12 mouse cellular contexts compared by ENCODE assay signal in the genomic region with DNA sequence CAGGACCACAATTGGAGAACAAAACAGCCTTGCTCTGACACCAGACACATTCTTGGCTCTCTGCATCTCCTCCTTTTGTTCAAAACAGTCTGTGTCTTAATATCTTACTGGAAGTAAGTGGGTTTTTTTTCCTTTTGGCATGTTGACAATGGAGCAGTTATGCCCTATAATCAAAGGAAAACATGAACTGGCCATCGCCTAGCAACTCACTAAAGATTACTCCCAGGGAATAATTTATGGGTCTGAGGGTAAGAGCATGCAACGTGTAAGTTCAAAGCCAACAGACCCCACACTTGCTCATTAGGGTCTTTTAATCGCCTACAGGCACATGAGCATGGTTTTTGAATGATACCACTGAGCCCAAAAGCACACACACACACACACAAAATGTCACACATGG.
DNase-seq lines count a peak whose midpoint lies in the region; ATAC-seq and TF ChIP-seq lines count a peak whose summit lies in the region.
"Had no signal": no experiment of that assay in that cellular context is flagged by ENCODE, and none has a peak within 500 bp of the region (broad histone marks: within the 10 kb centered on the region; RNA-seq: fewer than 3 reads in every experiment).

No protein-coding gene starts in this region.

- no peak overlapping the region for H3K9ac ChIP-seq in hindbrain, postnatal 0 days (replicated peaks; ENCODE audit: low read length)
- no peak overlapping the region for H3K9ac ChIP-seq in hindbrain, embryonic 13.5 days
- no peak overlapping the region for H3K9ac ChIP-seq in neural tube, embryonic 13.5 days
- H3K9ac ChIP-seq in forebrain, embryonic 16.5 days (replicated peaks; ENCODE audit: low read depth, low read length) = no peak overlapping the region
- H3K9ac ChIP-seq: liver, embryonic 14.5 days had no signal

- 25% methylated on average over 3 of the region's 3 CpGs for WGBS in hindbrain, postnatal 0 days
- 32% methylated on average over 3 of the region's 3 CpGs for WGBS in hindbrain, embryonic 13.5 days
- WGBS in neural tube, embryonic 13.5 days = 8% methylated on average over 3 of the region's 3 CpGs
- 6% methylated on average over 3 of the region's 3 CpGs for WGBS in forebrain, embryonic 16.5 days

- no peak overlapping the region for H3K4me2 ChIP-seq in hindbrain, postnatal 0 days (ENCODE audit: low read depth, low read length)
- no peak overlapping the region for H3K4me2 ChIP-seq in hindbrain, embryonic 13.5 days
- H3K4me2 ChIP-seq in neural tube, embryonic 13.5 days = no peak overlapping the region
- H3K4me2 ChIP-seq in forebrain, embryonic 16.5 days (ENCODE audit: low read length) = no peak overlapping the region

- H3K27me3 ChIP-seq in hindbrain, postnatal 0 days (ENCODE audit: insufficient read depth, low read length) = no peaks in the 10 kb centered on the region
- H3K27me3 ChIP-seq in hindbrain, embryonic 13.5 days = no peaks in the 10 kb centered on the region
- H3K27me3 ChIP-seq in neural tube, embryonic 13.5 days = no peaks in the 10 kb centered on the region
- H3K27me3 ChIP-seq in forebrain, embryonic 16.5 days (replicated peaks; ENCODE audit: control insufficient read depth, insufficient read depth, low read length) = no peaks in the 10 kb centered on the region

- H3K4me1 ChIP-seq in hindbrain, postnatal 0 days (ENCODE audit: insufficient read depth, low read length) = no peaks in the 10 kb centered on the region
- H3K4me1 ChIP-seq in hindbrain, embryonic 13.5 days (replicated peaks) = peaks cover 17% of the 10 kb centered on the region
- H3K4me1 ChIP-seq in neural tube, embryonic 13.5 days (replicated peaks) = peaks cover 21% of the 10 kb centered on the region
- H3K4me1 ChIP-seq in forebrain, embryonic 16.5 days (replicated peaks; ENCODE audit: control insufficient read depth, insufficient read depth, low read length) = peaks cover 22% of the 10 kb centered on the region

- no peak for TF ChIP-seq CTCF in hindbrain, postnatal 0 days (IDR thresholded peaks at IDR 0.05; ENCODE audit: low read depth)

- no peaks in the 10 kb centered on the region for H3K36me3 ChIP-seq in hindbrain, postnatal 0 days (ENCODE audit: insufficient read depth, low read length)
- H3K36me3 ChIP-seq in hindbrain, embryonic 13.5 days = no peaks in the 10 kb centered on the region
- no peaks in the 10 kb centered on the region for H3K36me3 ChIP-seq in neural tube, embryonic 13.5 days
- H3K36me3 ChIP-seq in forebrain, embryonic 16.5 days (ENCODE audit: control insufficient read depth, insufficient read depth) = no peaks in the 10 kb centered on the region; the same call in 1 of the 2 replicates

- peak; percentile 68 for DNase-seq in hindbrain, postnatal 0 days (ENCODE audit: low spot score)
- no peak for DNase-seq in neural tube, embryonic 10.5 days (ENCODE audit: extremely low spot score, low spot score)
- DNase-seq in adrenal gland, postnatal 4 days (ENCODE audit: low spot score in 2 of 2) = no peak
- DNase-seq: cerebellum, adult 11-12 months; kidney, postnatal 25 days; lung, postnatal 4 days had no signal

- H3K4me3 ChIP-seq in hindbrain, postnatal 0 days (ENCODE audit: low read length) = no peak overlapping the region
- no peak overlapping the region for H3K4me3 ChIP-seq in hindbrain, embryonic 13.5 days
- no peak overlapping the region for H3K4me3 ChIP-seq in neural tube, embryonic 13.5 days
- no peak overlapping the region for H3K4me3 ChIP-seq in forebrain, embryonic 16.5 days (replicated peaks; ENCODE audit: low read length)

- no peaks in the 10 kb centered on the region for H3K9me3 ChIP-seq in hindbrain, postnatal 0 days (ENCODE audit: low read length)
- H3K9me3 ChIP-seq in hindbrain, embryonic 13.5 days = no peaks in the 10 kb centered on the region
- no peaks in the 10 kb centered on the region for H3K9me3 ChIP-seq in neural tube, embryonic 13.5 days
- H3K9me3 ChIP-seq in forebrain, embryonic 16.5 days (ENCODE audit: control insufficient read depth, low read length) = no peaks in the 10 kb centered on the region

- 0 out of 2 replicates have a peak, but pooled peaks have one; percentile 24 for ATAC-seq in hindbrain, postnatal 0 days
- ATAC-seq in hindbrain, embryonic 13.5 days (ENCODE audit: low FRiP score) = no peak
- peak; percentile 21; the same call in 1 of the 2 replicates for ATAC-seq in neural tube, embryonic 13.5 days (ENCODE audit: low read depth)
- peak; percentile 32 for ATAC-seq in forebrain, embryonic 16.5 days
- ATAC-seq in inflammation-experienced regulatory T-cells, adult 6 months = no peak
- ATAC-seq: CD4-positive, CD25-positive, alpha-beta regulatory T cell, adult 4 months had no signal

- H3K27ac ChIP-seq in hindbrain, postnatal 0 days = 0 out of 2 replicates have a peak overlapping the region, but pooled peaks have one; percentile 8
- H3K27ac ChIP-seq in hindbrain, embryonic 13.5 days = no peak overlapping the region
- H3K27ac ChIP-seq in neural tube, embryonic 13.5 days (replicated peaks) = peak overlapping the region; percentile 18; the same call in 1 of the 2 replicates
- H3K27ac ChIP-seq in forebrain, embryonic 16.5 days (ENCODE audit: low read length) = peak overlapping the region; percentile 90
- H3K27ac ChIP-seq: liver, embryonic 14.5 days had no signal

Comparison
In these comparisons a context has a peak if more than half of its experiments do, and no peak if none do; other contexts are left out.
1. ATAC-seq: peak in hindbrain, postnatal 0 days (single experiment), neural tube, embryonic 13.5 days (single experiment) and forebrain, embryonic 16.5 days (single experiment); none in hindbrain, embryonic 13.5 days (single experiment) and inflammation-experienced regulatory T-cells, adult 6 months (single experiment).